Mouse (Mus musculus): ENCODE data around the gene Gm20747.
"Not testable (repeated sequence)": the region's sequence is repeated elsewhere in the genome, so short reads cannot be mapped to it uniquely, and the experiment has no call there.

Gene Gm20747

DNA sequence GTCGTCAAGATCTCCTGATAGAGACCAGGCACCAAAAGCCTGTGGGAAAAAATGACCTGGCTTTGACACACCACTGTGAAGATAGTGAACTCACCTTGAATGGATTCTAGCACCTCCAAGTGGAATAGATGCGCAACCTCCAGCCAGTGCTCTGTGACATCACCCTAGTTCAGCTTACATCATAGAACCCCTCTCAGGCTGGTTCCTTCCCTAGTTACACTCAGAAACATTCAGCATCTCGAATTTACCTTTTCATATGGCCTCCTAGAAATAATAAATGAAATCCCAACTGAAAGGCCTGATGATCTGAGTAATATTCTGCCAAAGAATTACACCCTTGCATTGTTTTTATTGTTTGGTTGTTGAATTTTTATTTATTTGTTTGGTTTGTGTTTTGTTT lies at the start of gene Gm20747:
TSS of gene Gm20747 (minus strand) at position 101 of the 400 bp plus-strand sequence.
- not testable (repeated sequence) for DNase-seq (ENCODE audit: low spot score)
